Mouse (Mus musculus): Measurements from ENCODE around the gene Klrc1. TPM values are rescaled to one million over a fixed set of nuclear protein-coding genes. Genes with fewer than 3 reads are reported as not detected.

Gene Klrc1
- polyA plus RNA-seq (2017; shearing (Covaris generic)), result 0.17 TPM

GRCm38 (mm10) chr6:129678873-129679272, at the start of gene Klrc1:
TSS of gene Klrc1 (minus strand) at chr6:129678973.

DNA sequence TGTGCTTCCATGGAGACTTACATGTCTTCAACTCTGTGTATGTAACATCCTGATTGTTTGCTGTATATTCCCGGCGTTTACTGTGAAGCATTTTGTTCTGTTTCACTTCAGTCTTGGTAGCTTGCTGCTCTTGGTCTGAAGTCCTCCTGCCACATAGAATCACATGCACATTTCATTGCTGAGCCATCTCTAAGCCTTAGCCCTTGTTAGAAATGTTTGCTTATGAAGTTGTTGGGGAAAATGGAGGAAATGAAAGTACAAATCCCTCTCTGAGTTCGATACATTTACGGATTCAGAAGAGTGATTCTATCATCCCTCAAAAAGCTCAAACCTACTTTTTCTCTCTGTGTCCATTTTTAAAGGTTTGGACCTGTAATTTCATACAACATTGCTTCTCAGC, 38.3 kb upstream of the Klrc1 start, which contains the start of gene Klri1:
Klri1 (minus strand) TSS at position 101 of the 400 bp plus-strand sequence.

GRCm38 (mm10) chr6:129660589-129660988, 18.2 kb downstream of the Klrc1 start, which contains the start of gene Klrc2:
TSS of gene Klrc2 (minus strand) at chr6:129660689.

DNA sequence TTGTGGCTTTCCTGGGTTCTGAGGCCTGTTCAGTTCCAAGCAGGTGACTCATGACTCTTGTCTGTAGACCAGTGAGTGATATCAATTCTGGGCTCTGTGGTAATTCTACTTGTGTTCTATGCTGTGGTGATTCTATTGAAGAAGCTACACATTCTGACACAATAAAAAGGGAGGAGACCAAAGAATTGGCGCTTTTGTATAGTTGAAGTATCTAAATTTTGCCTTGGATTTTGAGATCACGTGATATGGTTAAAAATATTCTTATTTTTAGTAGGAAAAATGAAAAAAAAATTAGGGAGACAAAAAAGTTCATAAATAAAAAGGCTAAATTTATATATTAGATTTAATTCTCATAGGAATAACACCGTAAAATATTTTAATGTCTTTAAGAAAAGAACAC, 35.5 kb downstream of the Klrc1 start, which contains the start of gene Klrc3:
Klrc3 (minus strand) TSS at position 101 of the 400 bp plus-strand sequence.

GRCm38 (mm10) chr6:129623735-129624134, 55.0 kb downstream of the Klrc1 start, which contains the start of gene Klrk1:
TSS of gene Klrk1 (minus strand) at chr6:129623864.

Other genes with a start within 250 kb of the Klrc1 start
- gene Clec1a, start 227.0 kb downstream of the Klrc1 start, polyA plus RNA-seq (2017; shearing (Covaris generic)), result not detected
- gene Olr1, start 171.8 kb downstream of the Klrc1 start, polyA plus RNA-seq (2017; shearing (Covaris generic)), result not detected
- gene Tmem52b, start 166.4 kb downstream of the Klrc1 start, polyA plus RNA-seq (2017; shearing (Covaris generic)), result not detected
- 5.0 TPM for gene Gabarapl1, start 145.8 kb downstream of the Klrc1 start, polyA plus RNA-seq (2017; shearing (Covaris generic))
- not detected for gene Klre1, start 101.1 kb downstream of the Klrc1 start, polyA plus RNA-seq (2017; shearing (Covaris generic))
- gene Klrd1, start 87.2 kb downstream of the Klrc1 start, polyA plus RNA-seq (2017; shearing (Covaris generic)), result 19.2 TPM
- 0.29 TPM for gene Klrk1, start 55.1 kb downstream of the Klrc1 start, polyA plus RNA-seq (2017; shearing (Covaris generic))
- gene Klrc3, start 35.6 kb downstream of the Klrc1 start, polyA plus RNA-seq (2017; shearing (Covaris generic)), result not detected
- gene Klrc2, start 18.3 kb downstream of the Klrc1 start, polyA plus RNA-seq (2017; shearing (Covaris generic)), result not detected
- not detected for gene Klri1, start 38.2 kb upstream of the Klrc1 start, polyA plus RNA-seq (2017; shearing (Covaris generic))
- gene Klri2, start 61.5 kb upstream of the Klrc1 start, polyA plus RNA-seq (2017; shearing (Covaris generic)), result not detected
- not detected for gene Gm156, start 105.3 kb upstream of the Klrc1 start, polyA plus RNA-seq (2017; shearing (Covaris generic))
- gene Gm17631, start 183.7 kb upstream of the Klrc1 start, polyA plus RNA-seq (2017; shearing (Covaris generic)), result not detected
- gene Klra17, start 197.7 kb upstream of the Klrc1 start, polyA plus RNA-seq (2017; shearing (Covaris generic)), result not detected
- gene Klra5, start 238.7 kb upstream of the Klrc1 start, polyA plus RNA-seq (2017; shearing (Covaris generic)), result not detected